Mouse (Mus musculus): ENCODE results near the gene Shisa5. TPM values are rescaled to one million over a fixed set of nuclear protein-coding genes. Genes with fewer than 3 reads are reported as not detected.
A peak's percentile ranks its signal among the peaks of the same experiment; 100 is the strongest.

The Shisa5 gene
- polyA plus RNA-seq, 1 experiment from 2014 or later = 95.6 TPM

DNA sequence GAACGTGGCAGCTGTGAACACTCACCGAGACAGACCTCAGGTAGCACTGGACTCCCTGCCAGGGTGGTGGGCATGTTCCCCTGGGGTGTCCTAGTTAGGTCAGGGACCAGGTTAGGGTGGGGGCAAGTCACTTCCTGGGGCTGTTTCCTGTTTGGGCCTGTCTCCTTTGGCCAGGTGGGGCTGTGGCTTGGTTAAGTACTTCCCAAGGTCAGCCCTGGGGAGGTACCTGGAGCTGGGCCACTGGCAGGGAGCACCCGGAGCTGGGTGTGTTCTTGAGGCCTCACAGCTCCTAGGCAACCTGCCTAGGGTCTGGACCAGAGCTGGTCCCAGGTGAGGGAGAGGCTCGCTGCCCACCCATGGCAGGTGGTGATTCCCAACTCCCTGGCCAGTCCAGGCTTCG lies 9.4 kb upstream of the Shisa5 start:
- ATAC-seq (replicated peaks; ENCODE audit: low FRiP score) = no peak
- H3K27ac ChIP-seq = no peak overlapping the region
- 63% methylated on average over 5 of the region's 5 CpGs for WGBS
- no peaks in the 10 kb centered on the region for H3K4me1 ChIP-seq
- no peaks in the 10 kb centered on the region for H3K9me3 ChIP-seq (replicated peaks)
- 0 out of 2 replicates have a peak, but pooled peaks cover 4% of the 10 kb centered on the region for H3K36me3 ChIP-seq
- no peaks in the 10 kb centered on the region for H3K27me3 ChIP-seq
- no peak overlapping the region for H3K9ac ChIP-seq
- H3K4me2 ChIP-seq = no peak overlapping the region
- no peak overlapping the region for H3K4me3 ChIP-seq (replicated peaks)

DNA sequence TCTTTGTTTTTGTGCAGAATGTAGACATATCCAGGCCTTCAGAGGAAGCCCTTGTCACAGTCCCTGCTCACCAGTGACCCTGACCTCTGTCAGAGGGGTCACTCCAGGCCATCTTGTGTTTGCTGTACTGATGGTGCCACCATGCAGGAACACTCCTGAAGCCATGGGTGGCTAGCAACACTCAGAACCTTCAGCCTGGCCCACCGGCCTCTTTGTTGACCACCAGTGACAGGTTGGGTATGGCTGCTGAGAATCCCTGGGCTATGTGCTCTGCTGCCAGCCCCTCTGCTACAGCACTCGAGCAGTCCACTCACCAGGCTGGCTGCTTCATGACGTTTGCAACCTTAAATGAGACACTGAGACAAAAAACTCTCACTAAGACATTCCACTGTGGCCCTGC lies 8.1 kb upstream of the Shisa5 start:
- H3K27ac ChIP-seq = no peak overlapping the region
- no peak overlapping the region for H3K4me3 ChIP-seq (replicated peaks)

DNA sequence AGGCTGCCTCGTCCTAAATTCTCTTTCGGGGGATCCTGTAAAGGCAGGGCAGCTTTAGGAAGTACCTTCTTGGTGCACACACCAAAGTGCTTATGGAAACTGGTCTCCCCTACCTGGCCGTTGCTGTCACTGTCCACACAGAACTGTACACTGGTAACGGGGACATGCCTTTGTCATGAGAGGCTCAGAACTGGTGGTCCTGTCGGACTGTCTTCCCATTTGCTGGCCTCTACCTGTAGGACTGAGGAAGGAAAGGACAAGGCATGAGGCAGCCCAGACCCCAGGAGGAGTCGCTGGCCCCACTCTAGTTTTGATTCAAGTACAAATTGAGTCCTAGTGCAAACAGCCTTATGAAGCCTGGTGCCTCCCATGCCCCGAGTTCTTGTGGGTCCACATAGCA lies 7.4 kb upstream of the Shisa5 start:
- Histone ChIP-seq H3K4me2 (no peak overlapping the region), H3K36me3 (no peaks in the 10 kb centered on the region), H3K4me3 (replicated peaks) (no peak overlapping the region), H3K9me3 (replicated peaks) (no peaks in the 10 kb centered on the region), H3K9ac (no peak overlapping the region), H3K4me1 (no peaks in the 10 kb centered on the region), H3K27ac (no peak overlapping the region), H3K27me3 (no peaks in the 10 kb centered on the region)
- 92% methylated on average over 7 of the region's 7 CpGs for WGBS
- ATAC-seq (replicated peaks; ENCODE audit: low FRiP score) = no peak

More for the DNA sequence above, 8.1 kb upstream of the Shisa5 start:
- 71% methylated on average over 3 of the region's 3 CpGs for WGBS
- no peak for ATAC-seq (replicated peaks; ENCODE audit: low FRiP score)
- Histone ChIP-seq H3K36me3 (no peaks in the 10 kb centered on the region), H3K9ac (no peak overlapping the region), H3K4me1 (no peaks in the 10 kb centered on the region), H3K9me3 (replicated peaks) (no peaks in the 10 kb centered on the region), H3K4me2 (no peak overlapping the region), H3K27me3 (no peaks in the 10 kb centered on the region)

DNA sequence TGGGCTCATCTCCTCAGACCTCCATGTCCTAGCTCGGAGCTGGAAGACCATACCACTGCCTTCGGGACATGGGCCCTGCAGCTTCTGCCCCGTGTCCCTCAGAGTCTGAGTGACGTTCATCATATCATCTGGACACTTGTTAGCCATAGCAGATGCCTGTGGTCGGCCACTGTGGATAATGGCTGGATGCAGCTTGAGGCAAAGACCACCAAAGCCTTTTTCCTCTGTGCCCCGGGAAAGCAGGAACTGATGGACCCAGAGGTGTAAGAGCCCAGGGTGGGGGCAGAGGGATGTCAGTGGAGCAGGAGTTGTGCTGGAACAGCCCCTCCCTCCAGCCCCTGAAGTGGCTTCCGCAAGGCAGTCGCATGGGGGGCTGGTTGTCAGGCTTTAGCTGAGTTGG lies 6.7 kb upstream of the Shisa5 start:
- Histone ChIP-seq H3K9ac (no peak overlapping the region), H3K9me3 (replicated peaks) (no peaks in the 10 kb centered on the region), H3K36me3 (no peaks in the 10 kb centered on the region), H3K4me1 (no peaks in the 10 kb centered on the region), H3K4me2 (no peak overlapping the region), H3K4me3 (replicated peaks) (no peak overlapping the region), H3K27me3 (no peaks in the 10 kb centered on the region), H3K27ac (no peak overlapping the region)
- no peak for ATAC-seq (replicated peaks; ENCODE audit: low FRiP score)
- 78% methylated on average over 8 of the region's 8 CpGs for WGBS

DNA sequence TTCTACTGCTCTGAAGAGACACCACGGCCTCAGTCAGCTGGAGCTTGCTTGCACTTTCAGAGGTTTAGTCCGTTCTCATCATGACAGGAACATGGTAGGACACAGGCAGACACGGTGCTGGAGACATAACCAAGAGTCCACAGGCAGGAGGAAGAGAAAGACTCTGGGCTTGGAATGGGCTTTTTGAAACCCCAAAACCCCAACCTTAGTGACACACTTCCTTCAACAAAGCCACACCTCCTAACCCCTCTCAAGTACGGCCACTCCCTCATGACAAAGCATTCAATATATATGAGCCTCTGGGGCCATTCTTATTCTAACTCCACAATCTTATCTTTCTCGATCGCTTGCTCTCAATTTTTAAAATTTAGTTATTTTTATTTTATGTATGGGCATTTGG lies 5.9 kb upstream of the Shisa5 start:
- ATAC-seq (replicated peaks; ENCODE audit: low FRiP score) = no peak
- Histone ChIP-seq H3K4me3 (replicated peaks) (no peak overlapping the region), H3K9me3 (replicated peaks) (no peaks in the 10 kb centered on the region), H3K4me1 (no peaks in the 10 kb centered on the region), H3K4me2 (no peak overlapping the region), H3K36me3 (no peaks in the 10 kb centered on the region), H3K9ac (no peak overlapping the region), H3K27ac (no peak overlapping the region), H3K27me3 (no peaks in the 10 kb centered on the region)
- WGBS = 75% methylated on average over 6 of the region's 6 CpGs

DNA sequence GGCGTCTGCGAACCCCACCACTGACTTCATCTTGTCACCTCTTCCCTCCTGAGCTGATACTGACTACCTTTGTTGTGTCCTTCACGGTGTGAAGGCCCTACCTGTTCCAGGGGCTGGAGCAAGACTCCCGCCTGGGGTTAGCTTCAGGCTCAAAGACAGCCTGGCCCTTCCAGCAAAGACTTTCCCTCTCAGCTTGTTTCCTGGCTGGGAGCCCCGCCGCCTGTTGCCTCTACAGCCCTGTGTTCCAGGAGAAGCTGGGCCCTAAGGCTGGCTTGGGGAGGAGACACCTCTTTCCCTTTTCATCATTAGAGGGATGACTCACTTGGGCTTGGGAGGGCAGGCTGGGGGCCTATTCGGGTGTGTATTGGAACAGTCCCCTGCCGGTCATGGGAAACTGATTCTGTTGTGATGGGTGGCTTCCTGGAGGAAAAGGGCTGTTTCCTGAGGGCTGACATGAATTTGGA lies 568 bp downstream of the Shisa5 start:
- peaks cover 34% of the 10 kb centered on the region for H3K4me1 ChIP-seq
- peak overlapping the region; percentile 84 for H3K4me2 ChIP-seq
- H3K9ac ChIP-seq = peak overlapping the region; percentile 79
- H3K36me3 ChIP-seq = no peaks in the 10 kb centered on the region
- 16% methylated on average over 8 of the region's 8 CpGs for WGBS
- no peaks in the 10 kb centered on the region for H3K9me3 ChIP-seq (replicated peaks)
- peak; percentile 52 for ATAC-seq (replicated peaks; ENCODE audit: low FRiP score)
- H3K27me3 ChIP-seq = no peaks in the 10 kb centered on the region
- H3K4me3 ChIP-seq (replicated peaks) = peak overlapping the region; percentile 81
- peak overlapping the region; percentile 89 for H3K27ac ChIP-seq

DNA sequence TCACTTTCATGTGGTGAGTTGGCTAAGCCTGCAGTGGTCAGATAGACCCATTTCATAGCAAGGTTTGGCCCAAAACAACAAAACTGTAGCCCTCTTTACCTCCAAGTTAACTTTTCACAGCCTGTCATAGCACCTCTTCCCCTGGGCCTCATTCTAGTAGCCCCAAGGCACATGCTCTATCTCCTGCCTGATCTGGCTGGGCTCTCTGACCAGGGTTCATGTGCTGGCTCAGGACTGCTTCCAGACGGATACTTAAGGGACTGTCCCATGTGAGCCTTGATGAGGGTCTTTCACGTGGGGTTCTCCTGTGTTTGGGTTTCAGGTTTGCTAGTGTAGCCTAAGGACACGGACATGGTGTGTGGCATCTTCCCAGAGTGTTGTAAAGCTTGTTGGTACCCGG lies 1.3 kb downstream of the Shisa5 start:
- peak overlapping the region; percentile 81 for H3K4me3 ChIP-seq (replicated peaks)
- H3K27me3 ChIP-seq = no peaks in the 10 kb centered on the region
- H3K9me3 ChIP-seq (replicated peaks) = no peaks in the 10 kb centered on the region
- peak overlapping the region; percentile 84 for H3K4me2 ChIP-seq
- H3K4me1 ChIP-seq = peaks cover 34% of the 10 kb centered on the region
- H3K36me3 ChIP-seq = 0 out of 2 replicates have a peak, but pooled peaks cover 4% of the 10 kb centered on the region
- WGBS = 77% methylated on average over 4 of the region's 4 CpGs
- no peak for ATAC-seq (replicated peaks; ENCODE audit: low FRiP score)
- H3K27ac ChIP-seq = peak overlapping the region; percentile 89
- no peak overlapping the region for H3K9ac ChIP-seq

DNA sequence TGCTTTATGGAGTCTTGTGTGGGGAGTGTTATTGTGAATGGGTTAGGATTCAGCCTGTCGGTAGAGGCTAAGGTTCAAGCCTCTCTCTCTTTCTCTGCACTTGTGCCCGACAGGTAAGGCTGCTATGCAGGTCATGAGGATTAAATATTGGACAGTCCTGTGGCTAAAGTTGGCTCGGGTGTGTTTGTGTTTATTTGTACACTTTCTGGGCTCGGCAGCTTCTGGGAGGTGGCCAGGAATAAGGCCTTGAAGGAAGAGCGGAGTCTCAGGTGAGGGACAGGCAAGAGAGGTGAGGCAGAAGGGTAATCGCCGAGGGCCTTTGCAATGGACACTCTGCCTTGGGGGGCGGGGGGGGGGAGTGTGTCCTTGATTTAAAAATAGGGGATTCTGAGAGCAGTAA lies 1.9 kb downstream of the Shisa5 start:
- WGBS = 79% methylated on average over 8 of the region's 8 CpGs
- Histone ChIP-seq H3K4me2 (peak overlapping the region; percentile 84), H3K36me3 (0 out of 2 replicates have a peak, but pooled peaks cover 4% of the 10 kb centered on the region), H3K27me3 (no peaks in the 10 kb centered on the region), H3K9ac (no peak overlapping the region), H3K4me1 (peaks cover 34% of the 10 kb centered on the region), H3K4me3 (replicated peaks) (no peak overlapping the region), H3K27ac (no peak overlapping the region), H3K9me3 (replicated peaks) (no peaks in the 10 kb centered on the region)
- no peak for ATAC-seq (replicated peaks; ENCODE audit: low FRiP score)

DNA sequence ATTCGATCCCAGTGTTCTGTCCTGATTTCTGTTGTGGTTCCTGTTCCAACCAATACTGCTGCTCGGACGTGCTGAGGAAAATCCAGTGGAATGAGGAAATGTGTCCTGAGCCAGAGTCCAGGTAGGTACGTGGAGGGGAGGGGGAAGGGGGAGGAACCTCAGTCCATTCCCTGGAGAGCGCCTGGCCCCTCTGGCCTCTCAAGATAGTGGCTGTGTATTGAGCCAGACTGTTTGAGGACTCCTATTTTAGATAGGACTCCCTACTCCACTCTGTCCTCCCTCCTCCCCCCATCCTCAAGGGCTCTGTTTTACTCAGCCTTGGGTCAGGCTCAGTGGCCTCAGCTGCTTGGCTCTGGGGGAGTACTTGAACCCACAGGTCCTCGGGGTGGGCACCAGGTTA lies 2.5 kb downstream of the Shisa5 start:
- Histone ChIP-seq H3K9me3 (replicated peaks) (no peaks in the 10 kb centered on the region), H3K27ac (0 out of 2 replicates have a peak overlapping the region, but pooled peaks have one; percentile 6), H3K4me1 (peaks cover 34% of the 10 kb centered on the region), H3K27me3 (no peaks in the 10 kb centered on the region), H3K9ac (no peak overlapping the region), H3K4me2 (peak overlapping the region; percentile 84), H3K36me3 (0 out of 2 replicates have a peak, but pooled peaks cover 4% of the 10 kb centered on the region), H3K4me3 (replicated peaks) (no peak overlapping the region)
- ATAC-seq (replicated peaks; ENCODE audit: low FRiP score) = 0 out of 2 replicates have a peak, but pooled peaks have one; percentile 22
- WGBS = 53% methylated on average over 6 of the region's 6 CpGs

DNA sequence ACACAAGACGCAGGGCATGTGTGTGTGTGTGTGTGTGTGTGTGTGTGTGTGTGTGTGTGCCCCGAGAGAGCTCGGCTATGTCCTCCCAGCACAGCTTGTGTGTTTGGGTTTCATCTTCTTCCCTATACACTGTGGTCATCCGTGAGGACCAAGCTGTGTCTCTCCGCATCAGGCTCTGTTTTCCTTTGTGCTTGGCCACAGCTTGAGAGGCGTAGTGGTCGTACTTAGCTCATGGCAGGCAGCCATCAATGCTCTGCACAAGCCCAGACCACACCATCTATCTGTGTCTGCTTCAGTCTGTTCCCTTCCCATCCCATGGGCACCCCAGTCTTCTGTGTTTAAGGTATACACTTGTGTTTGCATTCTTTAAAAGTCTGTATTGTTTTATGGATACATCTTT lies 3.0 kb downstream of the Shisa5 start:
- Histone ChIP-seq H3K4me3 (replicated peaks) (no peak overlapping the region), H3K4me2 (no peak overlapping the region), H3K27me3 (no peaks in the 10 kb centered on the region), H3K9me3 (replicated peaks) (no peaks in the 10 kb centered on the region), H3K36me3 (0 out of 2 replicates have a peak, but pooled peaks cover 4% of the 10 kb centered on the region), H3K27ac (no peak overlapping the region), H3K4me1 (peaks cover 34% of the 10 kb centered on the region), H3K9ac (no peak overlapping the region)
- ATAC-seq (replicated peaks; ENCODE audit: low FRiP score) = no peak
- WGBS = 75% methylated on average over 7 of the region's 7 CpGs

DNA sequence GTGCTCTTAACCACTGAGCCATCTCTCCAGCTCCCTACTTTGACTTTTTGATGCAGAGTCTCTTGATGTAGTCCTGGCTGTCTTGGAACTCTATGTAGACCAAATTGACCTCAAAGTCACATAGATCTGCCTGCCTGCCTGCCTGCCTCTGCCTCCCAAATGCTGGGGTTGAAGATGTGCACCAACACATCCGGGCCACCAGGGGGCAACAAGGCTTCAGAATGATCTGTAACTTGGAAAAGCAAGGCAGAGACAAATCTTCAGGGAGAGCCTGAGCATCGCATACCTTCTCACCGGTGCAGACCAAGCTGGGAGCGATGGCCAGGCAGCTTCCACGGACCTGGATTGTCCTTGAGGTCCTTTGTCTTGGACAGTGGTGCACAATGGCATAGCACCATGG lies 7.9 kb downstream of the Shisa5 start:
- H3K4me3 ChIP-seq (replicated peaks) = no peak overlapping the region
- H3K4me2 ChIP-seq = no peak overlapping the region
- H3K9me3 ChIP-seq (replicated peaks) = no peaks in the 10 kb centered on the region
- H3K27ac ChIP-seq = no peak overlapping the region
- 46% methylated on average over 5 of the region's 5 CpGs for WGBS
- no peak overlapping the region for H3K9ac ChIP-seq
- peaks cover under 1% of the 10 kb centered on the region; the same call in 1 of the 2 replicates for H3K4me1 ChIP-seq
- H3K27me3 ChIP-seq = no peaks in the 10 kb centered on the region
- ATAC-seq (replicated peaks; ENCODE audit: low FRiP score) = no peak
- peaks cover 12% of the 10 kb centered on the region; the same call in 1 of the 2 replicates for H3K36me3 ChIP-seq

DNA sequence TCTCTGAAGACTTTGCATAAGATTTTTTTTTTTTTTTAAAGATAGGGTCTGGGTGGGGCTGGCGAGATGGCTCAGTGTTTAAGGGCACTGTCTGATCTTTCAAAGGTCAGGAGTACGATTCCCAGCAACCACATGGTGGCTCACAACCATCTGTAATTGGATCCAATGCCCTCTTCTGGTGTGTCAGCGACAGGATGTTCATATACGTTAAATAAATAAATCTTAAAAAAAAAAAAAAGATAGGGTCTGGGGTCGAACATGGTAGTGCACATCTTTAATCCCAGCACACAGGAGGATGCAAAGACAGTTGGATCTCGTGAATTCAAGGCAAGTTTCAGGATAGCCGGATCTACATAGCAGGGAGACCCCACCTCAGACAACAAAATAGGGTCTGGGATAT lies 11.0 kb downstream of the Shisa5 start:
- no peak overlapping the region for H3K27ac ChIP-seq

More for the DNA sequence above, 11.0 kb downstream of the Shisa5 start:
- H3K4me2 ChIP-seq = no peak overlapping the region
- H3K36me3 ChIP-seq = peaks cover 21% of the 10 kb centered on the region
- H3K4me3 ChIP-seq (replicated peaks) = no peak overlapping the region
- H3K9ac ChIP-seq = no peak overlapping the region
- no peaks in the 10 kb centered on the region for H3K9me3 ChIP-seq (replicated peaks)
- no peaks in the 10 kb centered on the region for H3K27me3 ChIP-seq
- ATAC-seq (replicated peaks; ENCODE audit: low FRiP score) = no peak
- peaks cover 5% of the 10 kb centered on the region for H3K4me1 ChIP-seq
- WGBS = 69% methylated on average over 7 of the region's 7 CpGs

Measured in kidney, embryonic 15.5 days (tissue).